Mouse (Mus musculus): Measurements from ENCODE around the gene Olfr457.

- TF ChIP-seq MAX (IDR thresholded peaks at IDR 0.05), result no peak
- TF ChIP-seq CTCF (IDR thresholded peaks at IDR 0.05; ENCODE audit: control insufficient read depth, insufficient read depth, insufficient read length), result no peak
- no peak for TF ChIP-seq USF1 (IDR thresholded peaks at IDR 0.05; ENCODE audit: low read depth)
Observed at GRCm38 (mm10) chr6:42424472-42424871, 51.7 kb downstream of the Olfr457 start.
